Mouse (Mus musculus) lung, postnatal 0 days (tissue): ENCODE results near the gene Neurod4.

Experiments used
- CTCF ChIP-seq: IDR thresholded peaks from 2 replicates; pipeline ENCODE4 v1.5.1; 2016; ENCODE audit warnings: antibody characterized with exemption, mild to moderate bottlenecking
- EP300 ChIP-seq: IDR thresholded peaks from 2 replicates; pipeline ENCODE4 v1.6.1; 2016; ENCODE audit warnings: antibody characterized with exemption, mild to moderate bottlenecking, control low read depth

- TF ChIP-seq CTCF (peak; percentile 47), EP300 (no peak)
Observed at GRCm38 (mm10) chr10:130313531-130313930, 33.5 kb upstream of the Neurod4 start.
